Mouse (Mus musculus) ES-Bruce4 (cell line): Measurements from ENCODE around the gene C77080. TPM values are rescaled to one million over a fixed set of nuclear protein-coding genes. Genes with fewer than 3 reads are reported as not detected.

Experiments used
- H3K27ac ChIP-seq: 2 replicates; pipeline ENCODE4 v1.5.1; 2012; ENCODE audit warnings: low read length, inconsistent platforms; ENCODE audit not compliant: insufficient read depth
- H3K27me3 ChIP-seq: 2 replicates; pipeline ENCODE4 v1.6.1; 2012; ENCODE audit warnings: mild to moderate bottlenecking, low read length, inconsistent platforms; ENCODE audit not compliant: control insufficient read depth, poor library complexity, insufficient read depth, severe bottlenecking
- H3K36me3 ChIP-seq: 2 replicates; pipeline ENCODE4 v1.6.1; 2012; ENCODE audit warnings: inconsistent platforms, mild to moderate bottlenecking, low read length, moderate library complexity; ENCODE audit not compliant: control insufficient read depth, poor library complexity, insufficient read depth, severe bottlenecking
- H3K4me1 ChIP-seq: one replicate; pipeline ENCODE4 v1.8.1; 2011; ENCODE audit warnings: low read length; ENCODE audit not compliant: control insufficient read depth, insufficient read depth
- H3K4me3 ChIP-seq: 2 replicates; pipeline ENCODE4 v1.5.1; 2011; ENCODE audit warnings: low read depth, mild to moderate bottlenecking, low read length
- H3K9ac ChIP-seq: 2 replicates; pipeline ENCODE4 v1.6.1; 2012; ENCODE audit warnings: low read depth, mild to moderate bottlenecking, inconsistent platforms; ENCODE audit not compliant: poor library complexity, severe bottlenecking
- H3K9me3 ChIP-seq: replicated peaks from 2 replicates; pipeline ENCODE4 v1.6.1; 2012; ENCODE audit warnings: mild to moderate bottlenecking, low read length, inconsistent platforms; ENCODE audit not compliant: control insufficient read depth, poor library complexity, insufficient read depth, severe bottlenecking
- CTCF ChIP-seq: IDR thresholded peaks from one replicate; pipeline ENCODE4 v1.8.1; 2011; ENCODE audit warnings: low read depth, low read length
- EP300 ChIP-seq: IDR thresholded peaks from 2 replicates; pipeline ENCODE4 v1.6.1; 2011; ENCODE audit warnings: low read depth, low read length; ENCODE audit not compliant: insufficient read depth
- POLR2A ChIP-seq: IDR thresholded peaks from one replicate; pipeline ENCODE4 v1.8.1; 2011; ENCODE audit warnings: low read length; ENCODE audit not compliant: insufficient read depth
- polyA plus RNA-seq: library from polyadenylated mRNA; stranded (reverse); fragments of >200 nt; gene quantifications from 2 replicates; pipeline ENCODE4 v1.2.4, GENCODE M21; 2011; ENCODE audit warnings: low read depth; ENCODE audit not compliant: missing spikeins, insufficient read depth, insufficient read length

The C77080 gene
- polyA plus RNA-seq, 1 experiment, result 50.2 TPM

DNA sequence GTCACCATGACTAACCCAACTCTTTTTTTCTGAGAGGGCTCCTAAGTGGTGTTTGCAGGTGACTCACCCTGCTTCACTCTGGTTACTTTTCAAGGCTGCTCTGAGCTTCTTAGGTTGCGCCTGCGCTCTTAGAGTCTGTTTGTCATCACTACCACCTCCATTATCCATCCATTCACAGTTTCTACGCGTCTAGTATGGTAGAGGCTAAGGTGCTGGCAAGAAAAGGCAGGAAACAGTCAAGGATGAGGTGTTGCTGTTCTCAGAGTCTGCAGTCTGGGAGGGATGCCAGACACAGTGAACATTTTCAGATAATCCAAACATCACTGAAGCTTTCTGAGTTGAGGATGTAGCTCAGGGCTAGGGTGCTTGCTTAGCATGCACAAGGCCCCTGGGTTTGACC, 36.5 kb upstream of the C77080 start:
- H3K9me3 ChIP-seq, result no peaks in the 10 kb centered on the region
- H3K36me3 ChIP-seq, result no peaks in the 10 kb centered on the region
- H3K4me1 ChIP-seq, result peaks cover 3% of the 10 kb centered on the region
- no peak overlapping the region for H3K9ac ChIP-seq
- no peak overlapping the region for H3K27ac ChIP-seq
- H3K4me3 ChIP-seq, result no peak overlapping the region
- no peak for TF ChIP-seq POLR2A
- no peak for TF ChIP-seq CTCF
- TF ChIP-seq EP300, result no peak
- H3K27me3 ChIP-seq, result no peaks in the 10 kb centered on the region

DNA sequence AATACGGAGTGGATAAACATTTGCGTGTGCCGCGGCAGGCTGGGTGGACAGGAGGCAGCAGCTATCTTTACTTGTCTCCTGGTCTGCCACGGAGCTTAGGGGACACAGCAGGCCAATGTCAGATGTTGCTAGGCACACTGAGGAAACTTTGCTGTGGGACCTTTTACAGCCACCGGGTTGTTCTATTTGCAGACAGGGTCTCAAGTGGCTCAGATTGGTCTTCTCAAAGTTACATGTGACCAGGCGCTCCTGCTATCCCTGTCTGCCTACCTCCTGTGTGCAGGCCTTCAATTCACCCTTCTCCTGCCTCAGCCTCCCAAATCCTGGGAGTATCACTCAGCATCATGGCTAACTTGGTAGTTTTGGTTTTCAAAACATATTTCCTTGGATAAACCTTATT, 34.9 kb upstream of the C77080 start:
- TF ChIP-seq CTCF, result no peak
- no peak for TF ChIP-seq POLR2A
- TF ChIP-seq EP300, result no peak
- no peaks in the 10 kb centered on the region for H3K36me3 ChIP-seq
- H3K9ac ChIP-seq, result no peak overlapping the region
- H3K27me3 ChIP-seq, result no peaks in the 10 kb centered on the region
- no peak overlapping the region for H3K4me3 ChIP-seq
- no peak overlapping the region for H3K27ac ChIP-seq
- H3K4me1 ChIP-seq, result peaks cover 3% of the 10 kb centered on the region
- H3K9me3 ChIP-seq, result no peaks in the 10 kb centered on the region

DNA sequence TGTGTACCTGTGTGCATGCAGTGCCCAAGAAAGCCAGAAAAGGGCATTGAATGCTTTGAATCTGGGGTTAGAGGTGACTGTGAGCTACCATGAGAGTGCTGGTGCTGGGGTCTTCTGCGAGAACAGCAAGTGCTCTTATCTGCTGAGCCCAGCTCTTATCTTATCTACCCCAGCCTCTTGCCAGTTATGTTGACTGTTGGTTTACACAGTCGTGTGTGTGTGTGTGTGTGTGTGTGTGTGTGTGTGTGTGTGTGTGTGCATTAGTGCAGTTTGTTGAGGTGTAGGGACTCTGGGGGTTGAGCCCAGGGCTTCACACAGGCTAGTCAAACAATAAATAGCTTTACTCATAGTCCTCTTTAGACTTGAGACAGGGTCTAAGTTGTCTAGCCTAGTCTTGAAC, 34.0 kb upstream of the C77080 start:
- Histone ChIP-seq H3K9ac (no peak overlapping the region), H3K4me1 (peaks cover 3% of the 10 kb centered on the region), H3K27me3 (no peaks in the 10 kb centered on the region), H3K27ac (no peak overlapping the region), H3K36me3 (no peaks in the 10 kb centered on the region), H3K9me3 (no peaks in the 10 kb centered on the region), H3K4me3 (no peak overlapping the region)
- no peak for TF ChIP-seq EP300
- TF ChIP-seq POLR2A, result no peak
- TF ChIP-seq CTCF, result no peak

DNA sequence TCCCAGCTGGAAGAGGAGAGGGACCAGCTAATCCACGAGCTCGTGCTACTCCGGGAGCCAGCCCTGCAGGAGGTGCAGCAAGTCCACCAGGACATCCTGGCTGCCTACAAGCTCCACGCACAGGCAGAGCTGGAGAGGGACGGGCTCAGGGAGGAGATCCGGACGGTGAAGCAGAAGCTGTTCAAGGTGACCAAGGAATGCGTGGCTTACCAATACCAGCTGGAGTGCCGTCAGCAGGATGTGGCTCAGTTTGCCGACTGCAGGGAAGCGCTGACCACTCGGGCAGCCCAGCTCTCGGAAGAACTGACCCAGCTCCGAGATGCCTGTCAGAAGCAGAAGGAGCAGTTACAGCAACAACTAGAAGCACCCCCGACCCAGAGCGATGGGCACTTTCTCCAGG, 32.5 kb upstream of the C77080 start:
- Histone ChIP-seq H3K9ac (peak overlapping the region; percentile 2), H3K27ac (no peak overlapping the region), H3K27me3 (no peaks in the 10 kb centered on the region), H3K9me3 (no peaks in the 10 kb centered on the region), H3K4me1 (peaks cover 3% of the 10 kb centered on the region), H3K36me3 (no peaks in the 10 kb centered on the region), H3K4me3 (peak overlapping the region; percentile 18)
- TF ChIP-seq POLR2A (no peak), EP300 (no peak)

DNA sequence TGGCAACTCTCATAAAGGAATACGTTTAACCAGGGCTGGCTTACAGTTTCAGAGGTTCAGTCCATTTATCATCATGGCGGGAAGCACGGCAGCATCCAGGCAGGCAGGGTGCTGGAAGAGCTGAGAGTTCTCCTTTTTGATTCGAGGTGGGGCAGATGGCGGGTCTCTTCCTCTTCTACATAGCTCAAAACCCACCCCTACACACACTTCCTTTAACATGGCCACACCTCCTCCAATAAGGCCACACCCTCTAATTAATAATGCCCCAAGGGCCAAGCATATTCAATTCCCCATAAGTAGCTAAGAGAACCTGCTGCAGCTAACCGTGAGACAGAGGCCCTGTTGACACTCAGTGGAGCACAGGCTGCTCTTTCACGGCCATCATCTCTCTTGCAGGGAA, 31.6 kb upstream of the C77080 start:
- no peaks in the 10 kb centered on the region for H3K27me3 ChIP-seq

DNA sequence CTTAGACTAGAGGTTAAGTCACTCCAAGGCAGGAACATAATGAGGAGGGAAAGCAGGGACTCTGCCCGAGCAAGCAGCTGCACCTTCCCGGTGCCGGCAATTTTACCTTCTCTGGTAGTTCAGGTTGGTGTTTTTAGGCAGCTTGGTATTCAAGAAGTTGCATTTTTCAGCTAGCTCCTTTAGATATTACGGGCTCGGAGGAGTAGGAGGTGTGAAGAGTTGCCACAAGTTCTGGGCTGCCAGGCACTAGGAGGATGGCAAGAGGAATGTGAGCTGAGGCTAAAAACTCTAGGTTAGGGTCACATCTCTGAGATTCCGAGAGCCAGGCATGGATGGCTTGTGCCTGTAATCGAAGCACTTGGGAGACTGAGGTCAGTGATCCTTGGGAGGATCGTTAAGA, 28.5 kb upstream of the C77080 start:
- no peaks in the 10 kb centered on the region for H3K9me3 ChIP-seq
- H3K4me1 ChIP-seq, result peaks cover 3% of the 10 kb centered on the region
- no peak overlapping the region for H3K4me3 ChIP-seq
- H3K27ac ChIP-seq, result no peak overlapping the region
- H3K9ac ChIP-seq, result no peak overlapping the region
- no peaks in the 10 kb centered on the region for H3K36me3 ChIP-seq
- H3K27me3 ChIP-seq, result peaks cover 5% of the 10 kb centered on the region; the same call in 1 of the 2 replicates
- TF ChIP-seq EP300, result no peak
- no peak for TF ChIP-seq POLR2A

More for the DNA sequence above, 31.6 kb upstream of the C77080 start:
- Histone ChIP-seq H3K4me3 (no peak overlapping the region), H3K27ac (no peak overlapping the region), H3K9me3 (no peaks in the 10 kb centered on the region), H3K4me1 (peaks cover 3% of the 10 kb centered on the region), H3K36me3 (no peaks in the 10 kb centered on the region), H3K9ac (no peak overlapping the region; the same call in 1 of the 2 replicates)
- no peak for TF ChIP-seq POLR2A
- no peak for TF ChIP-seq EP300
- TF ChIP-seq CTCF, result no peak

DNA sequence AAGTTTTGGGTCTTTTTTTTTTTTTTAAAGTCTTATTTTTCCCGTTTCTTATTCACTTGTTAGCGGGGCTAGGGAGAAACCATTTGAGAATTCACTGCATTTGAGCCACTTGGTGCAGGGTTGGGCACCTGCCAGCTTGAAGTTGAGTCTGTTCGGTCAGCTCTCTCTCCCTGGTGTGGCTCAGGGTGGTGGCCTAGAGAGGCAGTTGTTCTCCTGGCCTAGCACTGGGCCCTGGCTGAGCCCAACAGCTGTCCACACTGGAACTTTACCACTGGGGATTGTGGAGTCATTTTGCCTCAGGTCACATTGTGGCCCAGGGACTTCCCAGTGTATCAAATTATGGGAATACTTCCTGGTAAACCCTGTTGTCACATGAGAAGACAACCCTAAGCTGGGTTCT, 26.9 kb upstream of the C77080 start:
- H3K4me1 ChIP-seq, result no peaks in the 10 kb centered on the region
- no peaks in the 10 kb centered on the region for H3K36me3 ChIP-seq
- TF ChIP-seq POLR2A (no peak), EP300 (no peak), CTCF (no peak)
- no peak overlapping the region for H3K4me3 ChIP-seq
- H3K27ac ChIP-seq, result no peak overlapping the region
- H3K9me3 ChIP-seq, result no peaks in the 10 kb centered on the region
- H3K9ac ChIP-seq, result peak overlapping the region; percentile 68
- H3K27me3 ChIP-seq, result peaks cover 5% of the 10 kb centered on the region; the same call in 1 of the 2 replicates
